Mouse (Mus musculus) MEL (cell line): ENCODE results near the gene Pkhd1. TPM values are rescaled to one million over a fixed set of nuclear protein-coding genes. Genes with fewer than 3 reads are reported as not detected.

Source experiments
- DNase-seq: peaks from one replicate; pipeline ENCODE4 v3.0.0; 2011; ENCODE audit warnings: low read depth, low spot score
- H3K27ac ChIP-seq: 2 replicates; pipeline ENCODE4 v1.5.1; 2012; ENCODE audit warnings: low read depth, mild to moderate bottlenecking, control low read depth, low read length, moderate library complexity; ENCODE audit not compliant: control insufficient read depth
- H3K27me3 ChIP-seq, 2 experiments: fragments of 150-350 bp in 1 of 2; sonication (generic) in 1 of 2; 2 replicates each; pipeline ENCODE4 v1.6.1; 2012; ENCODE audit warnings: low read length in 2 of 2, mild to moderate bottlenecking in 2 of 2, improper control_type of control experiment in 1 of 2, moderate library complexity in 1 of 2; ENCODE audit not compliant: insufficient read depth in 2 of 2, control insufficient read depth in 1 of 2
- H3K36me3 ChIP-seq, 2 experiments: 2 replicates each; pipeline ENCODE4 v1.6.1; 2012 to 2014; ENCODE audit warnings: low read length in 2 of 2, improper control_type of control experiment in 1 of 2, inconsistent platforms in 1 of 2, mild to moderate bottlenecking in 1 of 2; ENCODE audit not compliant: insufficient read depth in 2 of 2, control insufficient read depth in 1 of 2
- H3K4me1 ChIP-seq, 2 experiments: fragments of 150-350 bp in 1 of 2; sonication (generic) in 1 of 2; 2 replicates each; pipeline ENCODE4 v1.6.1; 2012; ENCODE audit warnings: low read length in 2 of 2, improper control_type of control experiment in 1 of 2, mild to moderate bottlenecking in 1 of 2; ENCODE audit not compliant: insufficient read depth in 2 of 2, control insufficient read depth in 1 of 2
- H3K4me3 ChIP-seq, 2 experiments: fragments of 150-350 bp in 1 of 2; sonication (generic) in 1 of 2; 2 replicates each; pipeline ENCODE4 v1.5.1; 2012; ENCODE audit warnings: low read depth in 2 of 2, low read length in 2 of 2, mild to moderate bottlenecking in 2 of 2, moderate library complexity in 2 of 2, control low read depth in 1 of 2, improper control_type of control experiment in 1 of 2; ENCODE audit not compliant: control insufficient read depth in 1 of 2, insufficient read depth in 1 of 2
- H3K79me2 ChIP-seq: 2 replicates; pipeline ENCODE4 v1.6.1; 2012; ENCODE audit warnings: mild to moderate bottlenecking, low read length, moderate library complexity; ENCODE audit not compliant: control insufficient read depth, poor library complexity, insufficient read depth
- H3K9ac ChIP-seq: 2 replicates; pipeline ENCODE4 v1.6.1; 2012; ENCODE audit warnings: low read depth, mild to moderate bottlenecking, control low read depth, low read length, moderate library complexity; ENCODE audit not compliant: control insufficient read depth, poor library complexity, severe bottlenecking
- H3K9me3 ChIP-seq: fragments of 150-350 bp; sonication (generic); replicated peaks from 2 replicates; pipeline ENCODE4 v1.6.1; 2012; ENCODE audit warnings: mild to moderate bottlenecking, low read length, improper control_type of control experiment, moderate library complexity; ENCODE audit not compliant: insufficient read depth
- BHLHE40 ChIP-seq: IDR thresholded peaks from 2 replicates; pipeline ENCODE4 v1.6.1; 2012; ENCODE audit warnings: low read depth, mild to moderate bottlenecking, inconsistent platforms, low read length, improper control_type of control experiment, borderline replicate concordance
- CHD2 ChIP-seq: IDR thresholded peaks from 2 replicates; pipeline ENCODE4 v1.6.1; 2011; ENCODE audit warnings: low read length, improper control_type of control experiment
- CTCF ChIP-seq, 3 experiments: IDR thresholded peaks in 2 of 3; conservative IDR thresholded peaks in 1 of 3; 2 replicates each; pipeline ENCODE4 v1.5.1; 2011 to 2012; ENCODE audit warnings: low read length in 3 of 3, low read depth in 2 of 3, mild to moderate bottlenecking in 2 of 3, improper control_type of control experiment in 1 of 3, inconsistent platforms in 1 of 3, mixed read lengths in 1 of 3, moderate library complexity in 1 of 3; ENCODE audit not compliant: control insufficient read depth in 1 of 3, insufficient read depth in 1 of 3, poor library complexity in 1 of 3, severe bottlenecking in 1 of 3
- ELF1 ChIP-seq: IDR thresholded peaks from 2 replicates; pipeline ENCODE4 v1.6.1; 2014; ENCODE audit warnings: low read depth, mild to moderate bottlenecking, inconsistent platforms, low read length, improper control_type of control experiment, moderate library complexity
- EP300 ChIP-seq, 2 experiments: IDR thresholded peaks; 2 replicates each; pipeline ENCODE4 v1.6.1; 2011; ENCODE audit warnings: improper control_type of control experiment in 2 of 2, low read length in 2 of 2, low read depth in 1 of 2, mild to moderate bottlenecking in 1 of 2
- GATA1 ChIP-seq: IDR thresholded peaks from 2 replicates; pipeline ENCODE4 v1.6.1; 2011; ENCODE audit warnings: low read depth, low read length, improper control_type of control experiment
- KAT2A ChIP-seq: conservative IDR thresholded peaks from 2 replicates; pipeline ENCODE4 v1.6.1; 2012; ENCODE audit warnings: low read depth, low read length, improper control_type of control experiment, inconsistent platforms
- MEF2A ChIP-seq: IDR thresholded peaks from 2 replicates; pipeline ENCODE4 v1.6.1; 2014; ENCODE audit warnings: low read depth, mild to moderate bottlenecking, inconsistent platforms, low read length, improper control_type of control experiment; ENCODE audit not compliant: poor library complexity, insufficient replicate concordance, severe bottlenecking; ENCODE audit errors: extremely low read depth
- MXI1 ChIP-seq: IDR thresholded peaks from 2 replicates; pipeline ENCODE4 v1.6.1; 2011; ENCODE audit warnings: mild to moderate bottlenecking, low read depth, low read length, improper control_type of control experiment
- NRF1 ChIP-seq: IDR thresholded peaks from 2 replicates; pipeline ENCODE4 v1.6.1; 2014; ENCODE audit warnings: low read depth, mild to moderate bottlenecking, inconsistent platforms, low read length, improper control_type of control experiment, moderate library complexity; ENCODE audit not compliant: poor library complexity, insufficient read depth, severe bottlenecking
- POLR2AphosphoS2 ChIP-seq: IDR thresholded peaks from 2 replicates; pipeline ENCODE4 v1.6.1; 2011; ENCODE audit warnings: low read length, improper control_type of control experiment
- RAD21 ChIP-seq: IDR thresholded peaks from 2 replicates; pipeline ENCODE4 v1.6.1; 2011; ENCODE audit warnings: mild to moderate bottlenecking, low read depth, low read length, improper control_type of control experiment
- SIN3A ChIP-seq: IDR thresholded peaks from 2 replicates; pipeline ENCODE4 v1.6.1; 2012; ENCODE audit warnings: low read length, improper control_type of control experiment, inconsistent platforms
- SMC3 ChIP-seq: IDR thresholded peaks from 2 replicates; pipeline ENCODE4 v1.6.1; 2011; ENCODE audit warnings: low read depth, low read length, improper control_type of control experiment
- TCF12 ChIP-seq: IDR thresholded peaks from 2 replicates; pipeline ENCODE4 v1.6.1; 2014; ENCODE audit warnings: low read depth, mild to moderate bottlenecking, inconsistent platforms, low read length, improper control_type of control experiment, moderate library complexity
- UBTF ChIP-seq: IDR thresholded peaks from 2 replicates; pipeline ENCODE4 v1.6.1; 2012; ENCODE audit warnings: low read depth, mild to moderate bottlenecking, inconsistent platforms, low read length, improper control_type of control experiment, moderate library complexity, borderline replicate concordance; ENCODE audit not compliant: insufficient read depth
- USF1 ChIP-seq: IDR thresholded peaks from 2 replicates; pipeline ENCODE4 v1.6.1; 2014; ENCODE audit warnings: low read depth, mild to moderate bottlenecking, inconsistent platforms, low read length, improper control_type of control experiment, moderate library complexity
- ZMIZ1 ChIP-seq: IDR thresholded peaks from 2 replicates; pipeline ENCODE4 v1.6.1; 2012; ENCODE audit warnings: low read depth, mild to moderate bottlenecking, inconsistent platforms, low read length, improper control_type of control experiment, moderate library complexity
- ZNF384 ChIP-seq: IDR thresholded peaks from 2 replicates; pipeline ENCODE4 v1.6.1; 2012; ENCODE audit warnings: low read depth, mild to moderate bottlenecking, inconsistent platforms, low read length, improper control_type of control experiment
- polyA plus RNA-seq, 2 experiments: library from polyadenylated mRNA; stranded (reverse) in 1 of 2; unstranded in 1 of 2; fragments of >175 nt in 1 of 2; fragments of >200 nt in 1 of 2; gene quantifications; 2 replicates each; pipeline versions ENCODE4 v1.2.1 to v1.2.4; 2012; ENCODE audit warnings: low replicate concordance in 2 of 2, low read depth in 1 of 2; ENCODE audit not compliant: insufficient read length in 2 of 2, insufficient read depth in 1 of 2, missing spikeins in 1 of 2
- total RNA-seq: library from RNA; depleted of rRNA; stranded (reverse); fragments of 300-350 nt; gene quantifications from 2 replicates; pipeline ENCODE4 v1.2.3, GENCODE M21; 2012

Pkhd1 gene
- total and polyA plus RNA-seq, 3 experiments: not detected

GRCm38 (mm10) chr1:20133636-20134035 lies 484.2 kb downstream of the Pkhd1 start:
- H3K4me1 ChIP-seq: no peaks in the 10 kb centered on the region
- H3K4me3 ChIP-seq: no peak overlapping the region
- H3K79me2 ChIP-seq: no peaks in the 10 kb centered on the region
- no peaks in the 10 kb centered on the region for H3K27me3 ChIP-seq
- H3K9ac ChIP-seq: no peak overlapping the region
- H3K9me3 ChIP-seq: no peaks in the 10 kb centered on the region
- TF ChIP-seq SIN3A (no peak), BHLHE40 (no peak), POLR2AphosphoS2 (no peak), RAD21 (no peak), CHD2 (no peak), ZNF384 (no peak)
- no peak overlapping the region for H3K27ac ChIP-seq
- DNase-seq: no peak
- H3K36me3 ChIP-seq: no peaks in the 10 kb centered on the region

GRCm38 (mm10) chr1:20131786-20132596 lies 485.9 kb downstream of the Pkhd1 start:
- TF ChIP-seq ZMIZ1 (no peak), SIN3A (no peak), GATA1 (no peak), USF1 (no peak), TCF12 (no peak), ELF1 (no peak), EP300 (IDR thresholded peaks at IDR 0.05; ENCODE audit: low read depth in 1 of 2, low read length in 2 of 2) (no peak), NRF1 (no peak), MEF2A (no peak)
- TF ChIP-seq, all 39 proteins: peak for 0
- no peaks in the 10 kb centered on the region for H3K36me3 ChIP-seq
- no peak for DNase-seq
- H3K79me2 ChIP-seq: no peaks in the 10 kb centered on the region
- no peak overlapping the region for H3K9ac ChIP-seq
- no peak overlapping the region for H3K27ac ChIP-seq
- no peaks in the 10 kb centered on the region for H3K4me1 ChIP-seq
- no peaks in the 10 kb centered on the region for H3K27me3 ChIP-seq
- no peak overlapping the region for H3K4me3 ChIP-seq
- no peaks in the 10 kb centered on the region for H3K9me3 ChIP-seq

- TF ChIP-seq ELF1: no peak
- TF ChIP-seq MXI1: no peak
- no peak for TF ChIP-seq SMC3
- no peak for TF ChIP-seq CTCF (IDR thresholded peaks at IDR 0.05 in 2 of 3, conservative IDR thresholded peaks at IDR 0.05 in 1 of 3; ENCODE audit: control insufficient read depth in 1 of 3, insufficient read depth in 1 of 3, low read depth in 2 of 3, low read length in 3 of 3, poor library complexity in 1 of 3, severe bottlenecking in 1 of 3)
- TF ChIP-seq UBTF: no peak
- no peak for TF ChIP-seq KAT2A
- no peak for TF ChIP-seq SIN3A
- TF ChIP-seq, all 39 proteins: peak for 0
- no peak overlapping the region for H3K27ac ChIP-seq
- H3K9me3 ChIP-seq: no peaks in the 10 kb centered on the region
Measured at GRCm38 (mm10) chr1:20117331-20117730, 500.5 kb downstream of the Pkhd1 start.

More at GRCm38 (mm10) chr1:20117331-20117730, 500.5 kb downstream of the Pkhd1 start:
- Histone ChIP-seq H3K4me1 (no peaks in the 10 kb centered on the region), H3K4me3 (no peak overlapping the region), H3K27me3 (no peaks in the 10 kb centered on the region), H3K9ac (no peak overlapping the region), H3K79me2 (no peaks in the 10 kb centered on the region), H3K36me3 (no peaks in the 10 kb centered on the region)
- DNase-seq: no peak
